Mouse (Mus musculus) T-helper 1 cell (primary cell): Measurements from ENCODE around the gene Plekha7.

Experiments used
- in situ Hi-C: fragments of 300-600 bp; cut with MboI, MseI; formaldehyde crosslinking; loops from one replicate; pipeline ENCODE4 v1.15.1; 2025; ENCODE audit warnings: high pct_unique_total_duplicates

The Plekha7 gene

GRCm38 (mm10) chr7:116307871-116308631 lies at the start of gene Plekha7:
TSS of gene Plekha7 (minus strand) at chr7:116308376.
- in situ Hi-C loops: no loop called here

- in situ Hi-C loops: loop anchor here (10.0 kb wide), 2 partner anchors 109 to 861 kb away; partner anchors contain the start of gene Pik3c2a
These were observed 28.1 kb upstream of the Plekha7 start for GRCm38 (mm10) chr7:116336226-116336625.

GRCm38 (mm10) chr7:116335133-116335532 lies 27.0 kb upstream of the Plekha7 start:
- in situ Hi-C loops: loop anchor here (10.0 kb wide), 2 partner anchors 110 to 860 kb away; partner anchors contain the start of gene Pik3c2a

- in situ Hi-C loops: loop anchor here (5.0 to 10.0 kb wide), 3 partner anchors 110 to 1783 kb away; partner anchors contain the start of genes Pik3c2a and Rps15a
These were observed 26.5 kb upstream of the Plekha7 start for GRCm38 (mm10) chr7:116334669-116335038.

- in situ Hi-C loops: loop anchor here (5.0 to 10.0 kb wide), 3 partner anchors 111 to 1783 kb away; partner anchors contain the start of genes Pik3c2a and Rps15a
These were observed 25.8 kb upstream of the Plekha7 start, which contains the start of gene Rps13 for GRCm38 (mm10) chr7:116333713-116334668. TSS of gene Rps13 (minus strand) at chr7:116334195.

GRCm38 (mm10) chr7:116331246-116331645 lies 23.1 kb upstream of the Plekha7 start:
- in situ Hi-C loops: loop anchor here (5.0 to 10.0 kb wide), 3 partner anchors 114 to 1786 kb away; partner anchors contain the start of genes Pik3c2a and Rps15a

- in situ Hi-C loops: loop anchor here (5.0 to 10.0 kb wide), 3 partner anchors 115 to 1787 kb away; partner anchors contain the start of genes Pik3c2a and Rps15a
These were observed 21.7 kb upstream of the Plekha7 start for GRCm38 (mm10) chr7:116329858-116330257.

- in situ Hi-C loops: no loop called here
These were observed 20.6 kb upstream of the Plekha7 start for GRCm38 (mm10) chr7:116328777-116329176.

GRCm38 (mm10) chr7:116327901-116328300 lies 19.7 kb upstream of the Plekha7 start:
- in situ Hi-C loops: no loop called here

GRCm38 (mm10) chr7:116323331-116323964 lies 15.3 kb upstream of the Plekha7 start:
- in situ Hi-C loops: no loop called here

- in situ Hi-C loops: no loop called here
These were observed 1.3 kb upstream of the Plekha7 start for GRCm38 (mm10) chr7:116309456-116309855.

- in situ Hi-C loops: no loop called here
These were observed 436 bp upstream of the Plekha7 start for GRCm38 (mm10) chr7:116308632-116308991.

- in situ Hi-C loops: no loop called here
These were observed 891 bp downstream of the Plekha7 start for GRCm38 (mm10) chr7:116307099-116307870.

- in situ Hi-C loops: no loop called here
These were observed 1.6 kb downstream of the Plekha7 start for GRCm38 (mm10) chr7:116306601-116307000.

GRCm38 (mm10) chr7:116301661-116302311 lies 6.4 kb downstream of the Plekha7 start:
- in situ Hi-C loops: no loop called here

- in situ Hi-C loops: no loop called here
These were observed 7.0 kb downstream of the Plekha7 start for GRCm38 (mm10) chr7:116301144-116301543.

GRCm38 (mm10) chr7:116298851-116299250 lies 9.3 kb downstream of the Plekha7 start:
- in situ Hi-C loops: no loop called here

GRCm38 (mm10) chr7:116298389-116298788 lies 9.8 kb downstream of the Plekha7 start:
- in situ Hi-C loops: no loop called here

- in situ Hi-C loops: no loop called here
These were observed 13.2 kb downstream of the Plekha7 start for GRCm38 (mm10) chr7:116294961-116295360.

GRCm38 (mm10) chr7:116292377-116292776 lies 15.8 kb downstream of the Plekha7 start:
- in situ Hi-C loops: no loop called here
